In genomic region chr11:106709227-106709985, GRCm38 (mm10) we compare ENCODE assay signal across 10 mouse cellular contexts. TPM values are rescaled to one million over a fixed set of nuclear protein-coding genes. Genes with fewer than 3 reads are reported as not detected.
DNase-seq lines count a peak whose midpoint lies in the region; ATAC-seq lines count a peak whose summit lies in the region.
"Had no signal": no experiment of that assay in that cellular context is flagged by ENCODE, and none has a peak within 500 bp of the region (broad histone marks: within the 10 kb centered on the region; RNA-seq: fewer than 3 reads in every experiment).

No protein-coding gene starts in this region.

- ATAC-seq in granulocyte monocyte progenitor cell, adult 5-6 weeks (replicated peaks; ENCODE audit: poor library complexity, severe bottlenecking) = peak; percentile 26; the same call in 1 of the 2 replicates

- peak; percentile 32 for DNase-seq in kidney, adult 11 months
- no peak for DNase-seq in kidney, adult 8-10 months
- DNase-seq in MN1 (ENCODE audit: low spot score) = peak; percentile 44
- peak; percentile 46 to 64 for DNase-seq in kidney, postnatal 4 days
- DNase-seq in spleen, postnatal 10 days (ENCODE audit: low spot score in 2 of 2) = no peak
- no peak for DNase-seq in adrenal gland, postnatal 36 days
- no peak for DNase-seq in urinary bladder, postnatal 10 days (ENCODE audit: low spot score)
- DNase-seq: cerebellum, postnatal 36 days; left cerebral cortex, postnatal 4 days had no signal

RNA-seq across cellular contexts. Expression of gene Pecam1, which starts 41.0 kb away (rescaled TPM):
- total RNA-seq in granulocyte monocyte progenitor cell, adult 5-6 weeks (2014; fragmentation: Nextera tagmentation) = 69.6 and 75.1 TPM in 2 replicates
- 46.1 and 46.6 TPM in 2 replicates for total RNA-seq in granulocyte monocyte progenitor cell, adult 5-6 weeks (2017)
- 10 to 100 TPM; 71.1 to 90.8 TPM for total RNA-seq in adrenal gland, postnatal 36 days (2021)

RNA-seq across cellular contexts. Expression of gene Milr1, which starts 41.6 kb away (rescaled TPM):
- 50.5 and 64.3 TPM in 2 replicates for total RNA-seq in granulocyte monocyte progenitor cell, adult 5-6 weeks (2014; fragmentation: Nextera tagmentation)
- 72.3 and 85.6 TPM in 2 replicates for total RNA-seq in granulocyte monocyte progenitor cell, adult 5-6 weeks (2017)
- total RNA-seq in adrenal gland, postnatal 36 days (2021) = 1 to 10 TPM; 1.7 to 2.1 TPM

Comparison
In these comparisons a context has a peak if more than half of its experiments do, and no peak if none do; other contexts are left out.
1. DNase-seq: peak in kidney, adult 11 months (single experiment), MN1 (single experiment) and kidney, postnatal 4 days (2 of 2); none in kidney, adult 8-10 months (0 of 2), spleen, postnatal 10 days (0 of 2), adrenal gland, postnatal 36 days (0 of 2) and urinary bladder, postnatal 10 days (single experiment).
2. RNA of gene Milr1, which starts 41.6 kb away (total RNA-seq): 50.5 to 85.6 TPM in granulocyte monocyte progenitor cell, adult 5-6 weeks; 1.7 to 2.1 TPM in adrenal gland, postnatal 36 days; every median in the first group is over 10 times any median in the second.